Mouse (Mus musculus): Measurements from ENCODE around the gene Nob1. TPM values are rescaled to one million over a fixed set of nuclear protein-coding genes. Genes with fewer than 3 reads are reported as not detected.

Nob1 gene
- polyA plus RNA-seq, 1 experiment from 2014 or later: 78.3 TPM

GRCm38 (mm10) chr8:107377346-107377745 is 47.5 kb downstream of the Nob1 start:
- Histone ChIP-seq H3K27ac (no peak overlapping the region), H3K9ac (no peak overlapping the region), H3K4me1 (no peaks in the 10 kb centered on the region), H3K9me3 (replicated peaks) (no peaks in the 10 kb centered on the region), H3K4me3 (no peak overlapping the region), H3K27me3 (no peaks in the 10 kb centered on the region), H3K36me3 (peaks cover 27% of the 10 kb centered on the region), H3K4me2 (replicated peaks) (no peak overlapping the region)
- WGBS: 94% methylated on average over 3 of the region's 3 CpGs
- ATAC-seq (ENCODE audit: low FRiP score): no peak

- H3K27ac ChIP-seq: no peak overlapping the region
- H3K27me3 ChIP-seq: no peaks in the 10 kb centered on the region
- H3K4me3 ChIP-seq: no peak overlapping the region
- H3K4me1 ChIP-seq: no peaks in the 10 kb centered on the region
- no peaks in the 10 kb centered on the region for H3K9me3 ChIP-seq (replicated peaks)
- H3K36me3 ChIP-seq: peaks cover 57% of the 10 kb centered on the region
- no peak overlapping the region for H3K9ac ChIP-seq
- no peak for ATAC-seq (ENCODE audit: low FRiP score)
- 90% methylated on average over 4 of the region's 4 CpGs for WGBS
- no peak overlapping the region for H3K4me2 ChIP-seq (replicated peaks)
Observed at GRCm38 (mm10) chr8:107370311-107370710, 54.5 kb downstream of the Nob1 start.

Other genes with a start within 250 kb of the Nob1 start
- gene Nfat5, start 131.6 kb downstream of the Nob1 start, polyA plus RNA-seq (2016; fragmentation: Nextera tagmentation; extraction: Ambion mirVana): 20.2 and 20.6 TPM in 2 replicates
- 6.4 and 8.2 TPM in 2 replicates for gene Nqo1, start 21.8 kb downstream of the Nob1 start, polyA plus RNA-seq (2016; fragmentation: Nextera tagmentation; extraction: Ambion mirVana)
- gene Wwp2, start 11.3 kb upstream of the Nob1 start, polyA plus RNA-seq (2016; fragmentation: Nextera tagmentation; extraction: Ambion mirVana): 109 and 124 TPM in 2 replicates
- 291 and 295 TPM in 2 replicates for gene Psmd7, start 163.4 kb upstream of the Nob1 start, polyA plus RNA-seq (2016; fragmentation: Nextera tagmentation; extraction: Ambion mirVana)

Measured in hindbrain, embryonic 12.5 days (tissue).